Comparison of ENCODE assay signal across 24 mouse cellular contexts in the genomic region with DNA sequence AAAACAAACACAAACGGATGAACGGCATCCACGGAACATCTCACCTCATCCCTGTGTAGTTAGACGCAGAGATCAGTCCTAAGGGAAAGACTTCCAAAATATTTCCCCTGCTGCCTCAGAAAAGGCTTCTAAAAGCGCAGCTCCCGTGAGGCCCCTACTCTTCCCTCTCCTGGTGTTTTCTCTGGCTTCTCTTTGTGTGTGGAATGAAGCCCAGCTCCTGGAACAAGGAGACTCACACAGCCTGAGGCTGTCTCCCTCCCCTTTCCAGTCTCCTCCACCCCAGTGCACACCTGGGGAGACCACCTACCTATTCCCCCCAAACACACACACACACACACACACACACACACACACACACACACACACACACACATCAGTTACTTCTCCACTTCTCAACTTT.
"Had no signal": no experiment of that assay in that cellular context is flagged by ENCODE, and none has a peak within 500 bp of the region (broad histone marks: within the 10 kb centered on the region; RNA-seq: fewer than 3 reads in every experiment).

No protein-coding gene starts in this region.

- H3K9ac ChIP-seq: heart, embryonic 13.5 days; heart, embryonic 15.5 days; hindbrain, embryonic 14.5 days; intestine, embryonic 15.5 days; limb, embryonic 12.5 days; limb, embryonic 15.5 days; liver, embryonic 12.5 days; liver, embryonic 14.5 days had no signal

- H3K9me3 ChIP-seq: heart, embryonic 13.5 days; heart, embryonic 15.5 days; intestine, embryonic 15.5 days; limb, embryonic 12.5 days; limb, embryonic 15.5 days; liver, embryonic 12.5 days had no signal

- H3K36me3 ChIP-seq: heart, embryonic 13.5 days; heart, embryonic 15.5 days; intestine, embryonic 15.5 days; limb, embryonic 12.5 days; limb, embryonic 15.5 days; liver, embryonic 12.5 days had no signal

- H3K4me1 ChIP-seq: heart, embryonic 13.5 days; heart, embryonic 15.5 days; intestine, embryonic 15.5 days; liver, embryonic 12.5 days had no signal

- H3K4me2 ChIP-seq: heart, embryonic 11.5 days; heart, embryonic 13.5 days; heart, embryonic 15.5 days; hindbrain, embryonic 14.5 days; intestine, embryonic 15.5 days; limb, embryonic 12.5 days; limb, embryonic 15.5 days; liver, embryonic 12.5 days had no signal

- ATAC-seq: hindbrain, embryonic 16.5 days; inflammation-experienced regulatory T-cells, adult 6 months; intestine, embryonic 15.5 days; intestine, postnatal 0 days; liver, embryonic 12.5 days had no signal

- H3K27ac ChIP-seq: heart, adult 2 months; heart, embryonic 13.5 days; heart, embryonic 15.5 days; hindbrain, embryonic 14.5 days; intestine, embryonic 15.5 days; limb, embryonic 12.5 days; limb, embryonic 15.5 days; liver, embryonic 12.5 days; liver, embryonic 14.5 days had no signal

- DNase-seq: gastrocnemius, postnatal 14 days; gastrocnemius, postnatal 36 days; heart, adult 2 months; heart, postnatal 14 days; heart, postnatal 36 days; kidney, adult 18-20 months; kidney, adult 8-10 months; kidney, postnatal 14 days; kidney, postnatal 36 days; layer of hippocampus, adult 9-11 months; layer of hippocampus, postnatal 36 days; left cerebral cortex, postnatal 4 days had no signal

- H3K4me3 ChIP-seq: heart, adult 2 months; heart, embryonic 13.5 days; heart, embryonic 15.5 days; intestine, embryonic 15.5 days; limb, embryonic 12.5 days; limb, embryonic 15.5 days; liver, embryonic 12.5 days had no signal
